Mouse (Mus musculus): ENCODE measurements at regions not wholly inside any gene's neighbourhood (a gene's known extent, or its start where the extent isn't known, plus 50 kb on each side); places are given as distances from the start of the nearest gene placed in this dataset.

- Histone ChIP-seq H3K36me3 (ENCODE audit: control insufficient read depth, insufficient read depth, low read length) (no peaks in the 10 kb centered on the region), H3K4me1 (ENCODE audit: control insufficient read depth, insufficient read depth, low read length) (no peaks in the 10 kb centered on the region), H3K27me3 (ENCODE audit: control insufficient read depth, insufficient read depth, low read length) (no peaks in the 10 kb centered on the region), H3K4me3 (ENCODE audit: control insufficient read depth, low read depth, low read length) (no peak overlapping the region), H3K27ac (ENCODE audit: control insufficient read depth, insufficient read depth, low read depth, low read length) (no peak overlapping the region)
- no peak for TF ChIP-seq CTCF (IDR thresholded peaks at IDR 0.05; ENCODE audit: control insufficient read depth, insufficient read depth, insufficient replicate concordance, low read depth, low read length)
Measured at GRCm38 (mm10) chr13:97656618-97657017, 103.8 kb downstream of the Gm10260 start.

DNA sequence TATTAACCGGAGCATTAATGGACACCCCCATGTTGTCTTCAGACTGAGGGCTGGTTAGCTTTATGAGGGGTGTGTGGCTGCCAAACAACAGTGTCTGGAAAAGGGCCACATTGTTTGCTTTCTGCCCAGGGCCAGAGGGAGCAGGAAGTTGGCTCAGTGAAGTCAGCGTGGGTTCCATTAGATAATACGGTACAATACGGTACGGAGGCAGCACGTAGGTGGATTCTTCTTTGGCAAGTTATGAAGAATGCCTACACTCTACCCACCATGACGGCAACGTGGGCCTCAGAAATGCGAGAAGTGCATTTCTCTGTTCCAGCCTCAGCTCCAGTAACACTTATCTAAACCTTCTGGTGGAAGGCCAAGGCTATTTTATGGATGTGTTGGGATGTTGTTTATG is 108.2 kb downstream of the Gm10260 start:
- Histone ChIP-seq H3K27me3 (ENCODE audit: control insufficient read depth, insufficient read depth, low read length) (no peaks in the 10 kb centered on the region), H3K27ac (ENCODE audit: control insufficient read depth, insufficient read depth, low read depth, low read length) (no peak overlapping the region), H3K4me3 (ENCODE audit: control insufficient read depth, low read depth, low read length) (no peak overlapping the region), H3K4me1 (ENCODE audit: control insufficient read depth, insufficient read depth, low read length) (no peaks in the 10 kb centered on the region), H3K36me3 (ENCODE audit: control insufficient read depth, insufficient read depth, low read length) (no peaks in the 10 kb centered on the region)
- TF ChIP-seq POLR2A (IDR thresholded peaks at IDR 0.05; ENCODE audit: control insufficient read depth, low read depth, low read length) (no peak), CTCF (IDR thresholded peaks at IDR 0.05; ENCODE audit: control insufficient read depth, insufficient read depth, insufficient replicate concordance, low read depth, low read length) (no peak)

DNA sequence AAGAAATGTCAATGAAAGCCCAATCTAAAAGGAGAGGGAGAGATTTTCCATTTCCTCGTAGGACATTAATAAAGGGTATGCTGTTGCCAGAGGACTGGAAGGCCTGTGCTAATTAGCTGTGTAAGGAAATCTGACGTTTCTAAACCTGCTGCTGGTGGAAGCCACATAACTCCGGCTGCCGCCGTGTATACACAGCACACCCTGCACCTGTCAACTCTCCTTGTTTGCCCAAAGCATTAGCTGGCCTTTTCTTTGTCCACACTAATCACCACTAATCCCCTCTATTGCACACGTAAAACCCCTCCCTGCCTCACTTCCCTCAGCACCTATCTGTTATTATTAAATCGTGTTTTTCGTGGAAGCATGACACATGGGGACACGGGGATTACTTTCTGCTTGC is 108.7 kb downstream of the Gm10260 start:
- Histone ChIP-seq H3K27me3 (ENCODE audit: control insufficient read depth, insufficient read depth, low read length) (no peaks in the 10 kb centered on the region), H3K4me3 (ENCODE audit: control insufficient read depth, low read depth, low read length) (no peak overlapping the region), H3K27ac (ENCODE audit: control insufficient read depth, insufficient read depth, low read depth, low read length) (no peak overlapping the region), H3K36me3 (ENCODE audit: control insufficient read depth, insufficient read depth, low read length) (no peaks in the 10 kb centered on the region), H3K4me1 (ENCODE audit: control insufficient read depth, insufficient read depth, low read length) (no peaks in the 10 kb centered on the region)
- no peak for TF ChIP-seq CTCF (IDR thresholded peaks at IDR 0.05; ENCODE audit: control insufficient read depth, insufficient read depth, insufficient replicate concordance, low read depth, low read length)
- no peak for TF ChIP-seq POLR2A (IDR thresholded peaks at IDR 0.05; ENCODE audit: control insufficient read depth, low read depth, low read length)

GRCm38 (mm10) chr13:97651176-97651575 is 109.3 kb downstream of the Gm10260 start:
- no peak overlapping the region for H3K27ac ChIP-seq (ENCODE audit: control insufficient read depth, insufficient read depth, low read depth, low read length)
- H3K4me1 ChIP-seq (ENCODE audit: control insufficient read depth, insufficient read depth, low read length), result no peaks in the 10 kb centered on the region
- TF ChIP-seq CTCF (IDR thresholded peaks at IDR 0.05; ENCODE audit: control insufficient read depth, insufficient read depth, insufficient replicate concordance, low read depth, low read length) (no peak), POLR2A (IDR thresholded peaks at IDR 0.05; ENCODE audit: control insufficient read depth, low read depth, low read length) (no peak)
- no peaks in the 10 kb centered on the region for H3K27me3 ChIP-seq (ENCODE audit: control insufficient read depth, insufficient read depth, low read length)
- no peak overlapping the region for H3K4me3 ChIP-seq (ENCODE audit: control insufficient read depth, low read depth, low read length)
- no peaks in the 10 kb centered on the region for H3K36me3 ChIP-seq (ENCODE audit: control insufficient read depth, insufficient read depth, low read length)

DNA sequence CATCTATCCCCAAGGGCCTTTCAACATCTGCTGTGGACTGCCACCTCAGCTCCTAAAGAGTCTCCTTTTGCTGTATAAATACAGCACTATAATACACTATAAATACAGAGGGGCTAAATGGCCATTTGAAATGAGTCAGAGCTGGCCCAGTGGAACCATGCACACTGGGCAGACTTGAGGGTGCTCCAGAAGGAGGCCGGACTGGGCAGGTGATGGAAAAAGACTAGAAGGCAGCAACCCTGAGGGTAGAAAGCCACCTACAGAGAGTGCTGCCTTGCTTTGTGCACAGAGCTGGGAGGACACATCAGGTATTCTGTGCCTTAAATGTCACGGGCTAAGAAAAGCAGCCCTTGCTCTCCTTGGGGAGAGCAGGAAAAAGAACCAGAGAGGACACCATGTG is 110.2 kb downstream of the Gm10260 start:
- H3K36me3 ChIP-seq (ENCODE audit: control insufficient read depth, insufficient read depth, low read length), result no peaks in the 10 kb centered on the region
- H3K4me1 ChIP-seq (ENCODE audit: control insufficient read depth, insufficient read depth, low read length), result no peaks in the 10 kb centered on the region
- no peaks in the 10 kb centered on the region for H3K27me3 ChIP-seq (ENCODE audit: control insufficient read depth, insufficient read depth, low read length)
- no peak for TF ChIP-seq POLR2A (IDR thresholded peaks at IDR 0.05; ENCODE audit: control insufficient read depth, low read depth, low read length)
- TF ChIP-seq CTCF (IDR thresholded peaks at IDR 0.05; ENCODE audit: control insufficient read depth, insufficient read depth, insufficient replicate concordance, low read depth, low read length), result no peak
- no peak overlapping the region for H3K27ac ChIP-seq (ENCODE audit: control insufficient read depth, insufficient read depth, low read depth, low read length)
- H3K4me3 ChIP-seq (ENCODE audit: control insufficient read depth, low read depth, low read length), result no peak overlapping the region

- Histone ChIP-seq H3K27me3 (ENCODE audit: control insufficient read depth, insufficient read depth, low read length) (no peaks in the 10 kb centered on the region), H3K27ac (ENCODE audit: control insufficient read depth, insufficient read depth, low read depth, low read length) (no peak overlapping the region), H3K4me1 (ENCODE audit: control insufficient read depth, insufficient read depth, low read length) (no peaks in the 10 kb centered on the region), H3K4me3 (ENCODE audit: control insufficient read depth, low read depth, low read length) (no peak overlapping the region), H3K36me3 (ENCODE audit: control insufficient read depth, insufficient read depth, low read length) (no peaks in the 10 kb centered on the region)
- TF ChIP-seq CTCF (IDR thresholded peaks at IDR 0.05; ENCODE audit: control insufficient read depth, insufficient read depth, insufficient replicate concordance, low read depth, low read length), result no peak
- TF ChIP-seq POLR2A (IDR thresholded peaks at IDR 0.05; ENCODE audit: control insufficient read depth, low read depth, low read length), result no peak
Measured at GRCm38 (mm10) chr13:97647486-97647885, 112.9 kb downstream of the Gm10260 start.

DNA sequence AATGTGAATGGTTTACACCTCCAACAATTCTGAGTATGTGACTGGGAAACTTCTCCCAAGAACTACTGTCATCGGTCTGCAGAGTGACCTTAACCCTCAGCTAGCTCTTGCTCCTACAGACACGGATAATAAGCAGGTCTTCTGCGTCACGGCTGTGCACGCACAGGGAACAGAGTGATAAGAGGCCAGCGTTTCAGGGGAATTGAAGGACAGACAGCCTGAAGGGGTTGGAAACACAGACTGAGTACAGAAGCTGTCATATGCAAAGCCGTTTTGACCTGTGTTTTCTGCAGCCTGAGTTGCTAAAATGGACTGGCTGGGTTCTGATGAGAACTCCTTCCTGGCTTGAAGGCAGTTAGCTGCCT is 114.4 kb downstream of the Gm10260 start:
- Histone ChIP-seq H3K36me3 (ENCODE audit: control insufficient read depth, insufficient read depth, low read length) (no peaks in the 10 kb centered on the region), H3K4me3 (ENCODE audit: control insufficient read depth, low read depth, low read length) (no peak overlapping the region), H3K27me3 (ENCODE audit: control insufficient read depth, insufficient read depth, low read length) (no peaks in the 10 kb centered on the region), H3K27ac (ENCODE audit: control insufficient read depth, insufficient read depth, low read depth, low read length) (no peak overlapping the region), H3K4me1 (ENCODE audit: control insufficient read depth, insufficient read depth, low read length) (no peaks in the 10 kb centered on the region)
- TF ChIP-seq CTCF (IDR thresholded peaks at IDR 0.05; ENCODE audit: control insufficient read depth, insufficient read depth, insufficient replicate concordance, low read depth, low read length) (no peak), POLR2A (IDR thresholded peaks at IDR 0.05; ENCODE audit: control insufficient read depth, low read depth, low read length) (no peak)
